Mouse (Mus musculus): Measurements from ENCODE around the gene Vdac2. TPM values are rescaled to one million over a fixed set of nuclear protein-coding genes. Genes with fewer than 3 reads are reported as not detected.

Vdac2 gene
- polyA plus RNA-seq, 1 experiment = 334 TPM

DNA sequence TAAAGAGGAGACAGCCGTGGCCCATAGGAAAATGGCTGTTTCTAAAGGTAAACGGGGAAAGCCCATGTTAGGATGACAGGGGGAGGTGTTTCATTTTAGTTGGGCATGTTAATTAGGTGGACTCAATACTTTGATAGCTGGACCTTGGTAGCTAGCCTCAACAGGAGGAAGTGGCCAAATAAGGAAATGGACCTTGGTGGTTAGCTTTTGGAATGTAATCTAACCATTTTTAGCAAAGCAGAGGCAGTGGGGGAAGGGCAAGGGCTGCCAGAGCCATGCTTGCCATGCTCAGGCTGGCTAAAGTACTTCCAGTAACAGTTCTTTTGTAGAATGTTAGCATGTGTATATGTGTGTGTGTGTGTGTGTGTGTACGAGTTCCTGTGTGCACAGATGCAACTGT lies 11.2 kb upstream of the Vdac2 start:
- H3K27me3 ChIP-seq (replicated peaks) = no peaks in the 10 kb centered on the region
- TF ChIP-seq FLI1 (IDR thresholded peaks at IDR 0.05; ENCODE audit: low read length) (no peak), GATA1 (IDR thresholded peaks at IDR 0.05; ENCODE audit: borderline replicate concordance, low read length) (no peak)
- no peaks in the 10 kb centered on the region for H3K36me3 ChIP-seq (replicated peaks; ENCODE audit: low read length)
- peaks cover 55% of the 10 kb centered on the region for H3K4me1 ChIP-seq
- peak overlapping the region; percentile 29 for H3K4me3 ChIP-seq (replicated peaks)
- no peaks in the 10 kb centered on the region for H3K9me3 ChIP-seq

DNA sequence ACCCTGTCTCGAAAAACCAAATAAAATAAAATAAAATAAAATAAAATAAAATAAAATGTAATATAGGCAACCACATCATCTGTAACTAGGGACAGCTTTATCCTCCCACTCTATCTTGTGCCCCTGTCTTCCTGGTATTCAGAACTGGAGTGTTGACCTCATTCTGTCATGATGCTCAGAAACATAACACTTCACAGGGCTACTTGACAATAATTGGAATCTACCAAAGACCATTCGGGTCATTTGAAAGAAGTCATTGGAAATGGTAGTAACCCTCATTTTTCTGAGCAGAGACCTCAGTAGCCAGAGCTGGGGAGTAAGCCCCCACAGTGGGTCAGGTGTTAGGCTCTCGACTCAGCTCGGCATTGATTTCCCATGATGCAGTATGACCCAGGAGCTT lies 10.4 kb upstream of the Vdac2 start:
- Histone ChIP-seq H3K4me3 (replicated peaks) (no peak overlapping the region), H3K9me3 (no peaks in the 10 kb centered on the region), H3K4me1 (peaks cover 57% of the 10 kb centered on the region), H3K36me3 (replicated peaks; ENCODE audit: low read length) (no peaks in the 10 kb centered on the region), H3K27me3 (replicated peaks) (no peaks in the 10 kb centered on the region)
- TF ChIP-seq GATA1 (IDR thresholded peaks at IDR 0.05; ENCODE audit: borderline replicate concordance, low read length) (no peak), FLI1 (IDR thresholded peaks at IDR 0.05; ENCODE audit: low read length) (no peak)

DNA sequence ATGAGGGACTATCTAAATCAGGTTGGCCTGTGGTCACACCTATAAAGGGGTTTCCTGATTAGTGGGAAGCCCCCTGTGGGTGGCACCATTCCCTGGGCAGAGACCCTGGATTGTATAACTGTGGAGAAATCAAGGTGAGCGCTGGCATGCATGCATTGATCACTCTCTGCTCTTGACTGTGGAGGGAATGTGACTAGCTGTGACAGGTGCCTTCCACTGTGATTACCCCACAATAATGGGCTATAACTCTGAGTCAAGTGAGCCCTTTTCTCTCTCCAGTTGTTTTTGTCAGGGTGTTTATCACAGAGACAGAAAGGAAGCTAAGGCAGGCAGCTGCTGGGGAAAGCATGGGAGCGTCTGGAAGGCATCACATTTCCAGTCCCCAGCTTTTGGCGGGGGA lies 8.8 kb upstream of the Vdac2 start:
- H3K36me3 ChIP-seq (replicated peaks; ENCODE audit: low read length) = no peaks in the 10 kb centered on the region
- no peak overlapping the region for H3K4me3 ChIP-seq (replicated peaks)
- peaks cover 71% of the 10 kb centered on the region for H3K4me1 ChIP-seq
- no peaks in the 10 kb centered on the region for H3K27me3 ChIP-seq (replicated peaks)
- no peaks in the 10 kb centered on the region for H3K9me3 ChIP-seq
- no peak for TF ChIP-seq GATA1 (IDR thresholded peaks at IDR 0.05; ENCODE audit: borderline replicate concordance, low read length)
- TF ChIP-seq FLI1 (IDR thresholded peaks at IDR 0.05; ENCODE audit: low read length) = no peak

DNA sequence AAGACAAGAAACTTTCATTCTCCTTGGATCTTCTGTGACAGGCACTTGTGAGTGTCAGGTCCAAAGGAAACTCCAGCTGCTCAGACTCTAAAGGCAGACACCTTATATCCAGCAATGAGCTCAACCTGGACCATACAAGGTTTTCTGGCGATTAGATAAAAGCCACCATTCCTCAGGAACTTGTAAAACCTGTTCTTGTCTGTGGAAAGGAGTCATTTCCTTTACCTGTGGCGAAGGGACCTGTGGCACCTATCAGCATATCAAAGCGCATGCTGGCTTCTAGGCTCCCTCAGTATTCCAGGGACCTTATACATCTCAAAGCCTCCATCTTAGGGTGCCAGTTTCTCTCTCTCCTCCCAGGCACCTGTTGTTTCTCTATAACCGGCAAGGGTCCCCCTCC lies 7.6 kb upstream of the Vdac2 start:
- no peak overlapping the region for H3K4me3 ChIP-seq (replicated peaks)
- no peaks in the 10 kb centered on the region for H3K9me3 ChIP-seq
- no peaks in the 10 kb centered on the region for H3K36me3 ChIP-seq (replicated peaks; ENCODE audit: low read length)
- no peaks in the 10 kb centered on the region for H3K27me3 ChIP-seq (replicated peaks)
- peaks cover 71% of the 10 kb centered on the region for H3K4me1 ChIP-seq
- TF ChIP-seq GATA1 (IDR thresholded peaks at IDR 0.05; ENCODE audit: borderline replicate concordance, low read length) = no peak
- TF ChIP-seq FLI1 (IDR thresholded peaks at IDR 0.05; ENCODE audit: low read length) = no peak

DNA sequence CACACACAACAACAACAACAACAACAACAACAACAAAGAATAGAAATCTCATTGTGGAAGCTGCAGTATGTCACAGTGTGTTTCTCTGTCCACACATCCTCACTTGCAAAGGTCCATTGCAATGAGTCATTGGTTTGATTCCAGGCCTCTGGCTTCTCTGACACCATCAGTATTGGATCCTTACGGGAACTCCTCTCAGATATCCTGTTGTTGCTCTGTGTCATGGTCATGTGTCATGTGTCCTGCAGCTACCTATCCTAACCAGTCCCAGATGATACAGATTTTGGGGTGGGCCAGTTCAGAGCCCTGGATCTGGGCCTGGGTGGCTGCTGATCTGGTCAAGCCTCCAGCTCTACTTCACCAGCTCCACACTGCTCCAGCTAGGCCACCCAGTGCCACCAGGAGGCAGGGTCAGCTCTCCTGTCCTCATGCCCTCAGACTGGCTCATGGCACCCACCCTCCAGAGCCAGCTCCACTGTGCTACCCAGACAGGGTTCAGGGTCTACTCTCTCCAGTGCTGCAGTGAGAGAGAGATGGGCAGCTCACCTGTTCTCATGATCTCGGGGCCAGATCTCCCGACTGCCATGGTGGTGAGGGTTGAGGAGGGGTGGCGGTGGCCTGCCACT lies 4.0 kb upstream of the Vdac2 start:
- TF ChIP-seq GATA1 (IDR thresholded peaks at IDR 0.05; ENCODE audit: borderline replicate concordance, low read length) (no peak), FLI1 (IDR thresholded peaks at IDR 0.05; ENCODE audit: low read length) (no peak)
- no peaks in the 10 kb centered on the region for H3K36me3 ChIP-seq (replicated peaks; ENCODE audit: low read length)
- H3K27me3 ChIP-seq (replicated peaks) = no peaks in the 10 kb centered on the region
- peaks cover 80% of the 10 kb centered on the region for H3K4me1 ChIP-seq
- H3K9me3 ChIP-seq = no peaks in the 10 kb centered on the region
- peak overlapping the region; percentile 51 for H3K4me3 ChIP-seq (replicated peaks)

DNA sequence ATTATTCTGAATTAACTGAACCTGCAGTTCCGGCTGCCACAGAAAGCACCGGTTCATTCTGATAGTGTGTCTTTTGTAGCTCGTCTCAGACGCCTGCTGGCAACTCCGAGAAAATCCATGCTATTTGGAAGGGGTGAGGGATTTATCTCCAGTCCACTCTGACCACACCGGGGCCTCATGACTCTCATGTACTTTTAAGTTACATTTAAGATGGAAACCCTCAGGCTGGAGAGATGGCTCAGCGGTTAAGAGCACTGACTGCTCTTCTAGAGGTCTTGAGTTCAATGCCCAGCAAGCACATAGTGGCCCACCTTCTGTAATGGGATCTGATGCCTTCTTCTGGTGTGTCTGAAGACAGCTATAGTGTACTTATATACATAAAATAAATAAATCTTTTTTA lies 2.7 kb upstream of the Vdac2 start:
- Histone ChIP-seq H3K4me3 (replicated peaks) (peak overlapping the region; percentile 14), H3K4me1 (peaks cover 85% of the 10 kb centered on the region)

DNA sequence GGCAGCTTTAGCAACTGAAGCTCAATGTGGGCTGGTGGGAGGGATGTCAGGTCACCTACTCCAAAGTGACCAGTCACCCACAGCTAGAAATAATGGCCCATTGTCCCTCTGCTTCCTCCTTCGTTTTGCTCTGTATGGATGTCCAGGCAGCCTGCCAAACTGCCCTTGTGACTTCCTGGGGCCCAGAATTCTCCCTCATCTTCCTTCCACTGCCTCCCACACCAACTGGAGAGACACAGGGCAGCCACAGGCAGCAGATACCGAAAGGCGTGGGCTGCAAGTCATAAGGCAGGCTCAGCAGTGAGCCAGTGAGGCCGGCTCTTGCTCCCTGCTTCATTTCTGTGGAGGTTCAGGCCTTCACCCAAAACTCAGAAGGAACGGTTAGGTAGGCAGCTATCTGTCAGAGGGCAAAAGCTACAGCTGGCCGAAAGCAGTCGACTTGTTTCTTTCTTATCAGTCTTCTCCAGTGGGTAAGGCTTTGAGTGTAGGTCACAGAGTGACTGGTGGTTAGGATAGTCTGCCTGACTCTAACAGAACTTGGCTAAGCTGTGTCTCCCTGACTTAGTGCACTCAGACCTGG lies 2.2 kb upstream of the Vdac2 start:
- no peaks in the 10 kb centered on the region for H3K27me3 ChIP-seq (replicated peaks)
- H3K4me3 ChIP-seq (replicated peaks) = peak overlapping the region; percentile 85
- TF ChIP-seq GATA1 (IDR thresholded peaks at IDR 0.05; ENCODE audit: borderline replicate concordance, low read length) (no peak; the same call in 2 of the 3 replicates), FLI1 (IDR thresholded peaks at IDR 0.05; ENCODE audit: low read length) (no peak)
- H3K9me3 ChIP-seq = no peaks in the 10 kb centered on the region
- H3K36me3 ChIP-seq (replicated peaks; ENCODE audit: low read length) = no peaks in the 10 kb centered on the region
- peaks cover 90% of the 10 kb centered on the region for H3K4me1 ChIP-seq

More for the DNA sequence above, 2.7 kb upstream of the Vdac2 start:
- TF ChIP-seq FLI1 (IDR thresholded peaks at IDR 0.05; ENCODE audit: low read length) (no peak), GATA1 (IDR thresholded peaks at IDR 0.05; ENCODE audit: borderline replicate concordance, low read length) (no peak)
- H3K36me3 ChIP-seq (replicated peaks; ENCODE audit: low read length) = no peaks in the 10 kb centered on the region
- H3K9me3 ChIP-seq = no peaks in the 10 kb centered on the region
- H3K27me3 ChIP-seq (replicated peaks) = no peaks in the 10 kb centered on the region

DNA sequence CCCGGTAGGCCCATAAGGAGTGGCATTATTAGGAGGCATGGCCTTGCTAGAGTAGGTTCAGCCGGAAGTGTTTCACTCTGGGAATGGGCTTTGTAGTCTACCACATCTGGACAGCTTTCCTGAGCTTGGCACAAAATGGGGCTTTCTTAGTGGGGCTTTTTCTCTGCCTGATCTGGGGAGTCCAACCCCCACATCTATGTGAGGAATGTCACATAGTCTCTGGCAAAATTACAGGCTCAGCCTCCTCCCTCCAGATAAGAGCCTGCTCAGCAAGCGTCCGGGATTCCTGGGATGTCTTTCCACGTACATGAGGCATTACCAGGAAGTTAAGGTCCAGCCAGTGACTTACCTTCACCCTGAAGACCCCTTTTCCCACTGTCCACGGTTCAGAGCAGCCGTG lies 1.1 kb upstream of the Vdac2 start:
- no peak overlapping the region for H3K4me3 ChIP-seq (replicated peaks)
- H3K9me3 ChIP-seq = no peaks in the 10 kb centered on the region
- H3K36me3 ChIP-seq (replicated peaks; ENCODE audit: low read length) = no peaks in the 10 kb centered on the region
- peaks cover 93% of the 10 kb centered on the region for H3K4me1 ChIP-seq
- H3K27me3 ChIP-seq (replicated peaks) = no peaks in the 10 kb centered on the region
- TF ChIP-seq FLI1 (IDR thresholded peaks at IDR 0.05; ENCODE audit: low read length) = no peak
- no peak for TF ChIP-seq GATA1 (IDR thresholded peaks at IDR 0.05; ENCODE audit: borderline replicate concordance, low read length)

DNA sequence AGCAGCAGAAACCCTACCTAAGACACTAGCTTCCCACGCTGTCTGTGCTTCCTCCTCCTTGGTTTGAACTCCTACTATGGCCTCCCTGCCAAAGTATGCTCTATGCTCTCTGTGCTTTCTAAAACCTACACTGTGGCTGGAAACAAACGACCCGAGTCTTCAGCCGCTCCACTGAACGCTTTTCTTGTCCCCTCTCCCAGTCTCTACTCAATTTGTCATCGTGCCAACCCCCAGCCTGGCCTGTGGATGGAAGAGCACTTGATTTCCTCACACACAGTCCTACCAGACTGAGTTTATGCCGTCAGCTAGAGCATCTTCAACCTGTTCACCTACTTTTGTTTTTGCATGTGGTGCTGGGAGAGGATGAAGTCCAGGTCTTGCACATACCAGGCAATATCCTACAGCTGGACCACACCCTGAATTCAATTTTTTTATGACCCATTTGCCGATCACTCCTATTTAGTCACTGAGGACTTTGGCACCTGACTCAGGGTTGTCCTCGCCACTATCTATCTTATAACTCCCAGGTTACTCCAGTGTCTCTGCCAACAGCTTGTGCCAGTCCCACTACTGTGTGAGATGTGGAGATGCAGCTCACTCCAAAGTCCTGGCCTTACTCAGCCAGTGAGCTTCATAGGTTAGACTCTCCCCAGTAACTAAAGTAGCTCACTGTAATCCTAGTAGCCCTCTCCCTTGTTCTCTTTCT lies 901 bp downstream of the Vdac2 start:
- Histone ChIP-seq H3K4me1 (peaks cover 97% of the 10 kb centered on the region), H3K27me3 (replicated peaks) (no peaks in the 10 kb centered on the region), H3K9me3 (no peaks in the 10 kb centered on the region), H3K4me3 (replicated peaks) (no peak overlapping the region), H3K36me3 (replicated peaks; ENCODE audit: low read length) (no peaks in the 10 kb centered on the region)
- TF ChIP-seq FLI1 (IDR thresholded peaks at IDR 0.05; ENCODE audit: low read length) = no peak
- TF ChIP-seq GATA1 (IDR thresholded peaks at IDR 0.05; ENCODE audit: borderline replicate concordance, low read length) = no peak
